Mouse (Mus musculus): ENCODE measurements around the gene Uqcrfs1. TPM values are rescaled to one million over a fixed set of nuclear protein-coding genes. Genes with fewer than 3 reads are reported as not detected.

The Uqcrfs1 gene
- polyA plus RNA-seq, 2 experiments = 85.4 to 178 TPM

- Histone ChIP-seq H3K27me3 (ENCODE audit: control insufficient read depth, insufficient read depth, low read length) (no peaks in the 10 kb centered on the region), H3K4me3 (ENCODE audit: insufficient read depth in 1 of 2, low read depth in 2 of 2, low read length in 2 of 2) (no peak overlapping the region), H3K36me3 (replicated peaks; ENCODE audit: control insufficient read depth, insufficient read depth, low read depth) (no peaks in the 10 kb centered on the region), H3K4me2 (ENCODE audit: low read depth) (no peak overlapping the region), H3K9me3 (ENCODE audit: control insufficient read depth, low read length) (no peaks in the 10 kb centered on the region), H3K27ac (no peak overlapping the region), H3K4me1 (replicated peaks; ENCODE audit: control insufficient read depth in 2 of 2, insufficient read depth in 2 of 2, low read length in 1 of 2) (no peaks in the 10 kb centered on the region), H3K9ac (replicated peaks) (no peak overlapping the region)
- DNase-seq (ENCODE audit: low read depth in 3 of 3, low spot score in 3 of 3) = no peak
- 63% methylated on average over 5 of the region's 5 CpGs for WGBS (ENCODE audit: insufficient replicate concordance)
- TF ChIP-seq EP300 (IDR thresholded peaks at IDR 0.05; ENCODE audit: low read depth) = no peak
- no peak for TF ChIP-seq CTCF (IDR thresholded peaks at IDR 0.05; ENCODE audit: low read depth)
- ATAC-seq (ENCODE audit: insufficient read depth) = no peak
These were observed 14.9 kb upstream of the Uqcrfs1 start for GRCm38 (mm10) chr13:30560052-30560451.

- no peak overlapping the region for H3K9ac ChIP-seq (replicated peaks)
- no peaks in the 10 kb centered on the region for H3K36me3 ChIP-seq (replicated peaks; ENCODE audit: control insufficient read depth, insufficient read depth, low read depth)
- no peak overlapping the region for H3K4me2 ChIP-seq (ENCODE audit: low read depth)
- no peak for ATAC-seq (ENCODE audit: insufficient read depth)
- TF ChIP-seq CTCF (IDR thresholded peaks at IDR 0.05; ENCODE audit: low read depth) (no peak), EP300 (IDR thresholded peaks at IDR 0.05; ENCODE audit: low read depth) (no peak)
- WGBS (ENCODE audit: insufficient replicate concordance) = 53% methylated on average over 2 of the region's 2 CpGs
- no peaks in the 10 kb centered on the region for H3K4me1 ChIP-seq (replicated peaks; ENCODE audit: control insufficient read depth in 2 of 2, insufficient read depth in 2 of 2, low read length in 1 of 2)
- no peak overlapping the region for H3K4me3 ChIP-seq (ENCODE audit: insufficient read depth in 1 of 2, low read depth in 2 of 2, low read length in 2 of 2)
- no peak for DNase-seq (ENCODE audit: low read depth in 3 of 3, low spot score in 3 of 3)
- no peak overlapping the region for H3K27ac ChIP-seq
- no peaks in the 10 kb centered on the region for H3K27me3 ChIP-seq (ENCODE audit: control insufficient read depth, insufficient read depth, low read length)
- no peaks in the 10 kb centered on the region for H3K9me3 ChIP-seq (ENCODE audit: control insufficient read depth, low read length)
These were observed 12.6 kb upstream of the Uqcrfs1 start for GRCm38 (mm10) chr13:30557751-30558150.

GRCm38 (mm10) chr13:30553051-30553587 is 8.0 kb upstream of the Uqcrfs1 start:
- ATAC-seq (ENCODE audit: insufficient read depth) (no peak), DNase-seq (ENCODE audit: low read depth in 3 of 3, low spot score in 3 of 3) (no peak)
- no peaks in the 10 kb centered on the region for H3K36me3 ChIP-seq (replicated peaks; ENCODE audit: control insufficient read depth, insufficient read depth, low read depth)
- H3K9me3 ChIP-seq (ENCODE audit: control insufficient read depth, low read length) = no peaks in the 10 kb centered on the region
- TF ChIP-seq EP300 (IDR thresholded peaks at IDR 0.05; ENCODE audit: low read depth) = no peak
- no peak for TF ChIP-seq CTCF (IDR thresholded peaks at IDR 0.05; ENCODE audit: low read depth)
- peaks cover 3% of the 10 kb centered on the region in 2 experiments; a peak in 2 of 4 replicates for H3K4me1 ChIP-seq (replicated peaks; ENCODE audit: control insufficient read depth in 2 of 2, insufficient read depth in 2 of 2, low read length in 1 of 2)
- 22% methylated on average over 5 of the region's 5 CpGs for WGBS (ENCODE audit: insufficient replicate concordance)
- no peak overlapping the region for H3K4me3 ChIP-seq (ENCODE audit: insufficient read depth in 1 of 2, low read depth in 2 of 2, low read length in 2 of 2)
- H3K27ac ChIP-seq = no peak overlapping the region
- H3K27me3 ChIP-seq (ENCODE audit: control insufficient read depth, insufficient read depth, low read length) = no peaks in the 10 kb centered on the region
- no peak overlapping the region for H3K9ac ChIP-seq (replicated peaks)
- H3K4me2 ChIP-seq (ENCODE audit: low read depth) = no peak overlapping the region

GRCm38 (mm10) chr13:30549339-30549738 is 4.2 kb upstream of the Uqcrfs1 start:
- H3K27me3 ChIP-seq (ENCODE audit: control insufficient read depth, insufficient read depth, low read length) = no peaks in the 10 kb centered on the region
- no peak overlapping the region for H3K27ac ChIP-seq
- no peak for TF ChIP-seq CTCF (IDR thresholded peaks at IDR 0.05; ENCODE audit: low read depth)
- no peak for TF ChIP-seq EP300 (IDR thresholded peaks at IDR 0.05; ENCODE audit: low read depth)
- DNase-seq (ENCODE audit: low read depth in 3 of 3, low spot score in 3 of 3) (no peak), ATAC-seq (ENCODE audit: insufficient read depth) (no peak)
- WGBS (ENCODE audit: insufficient replicate concordance) = 63% methylated on average over 5 of the region's 5 CpGs
- H3K9ac ChIP-seq (replicated peaks) = no peak overlapping the region
- H3K4me1 ChIP-seq (replicated peaks; ENCODE audit: control insufficient read depth in 2 of 2, insufficient read depth in 2 of 2, low read length in 1 of 2) = peaks cover 6 to 7% of the 10 kb centered on the region in 2 experiments
- no peaks in the 10 kb centered on the region for H3K36me3 ChIP-seq (replicated peaks; ENCODE audit: control insufficient read depth, insufficient read depth, low read depth)
- no peak overlapping the region for H3K4me3 ChIP-seq (ENCODE audit: insufficient read depth in 1 of 2, low read depth in 2 of 2, low read length in 2 of 2)
- H3K4me2 ChIP-seq (ENCODE audit: low read depth) = no peak overlapping the region
- no peaks in the 10 kb centered on the region for H3K9me3 ChIP-seq (ENCODE audit: control insufficient read depth, low read length)

- H3K4me1 ChIP-seq (replicated peaks; ENCODE audit: control insufficient read depth in 2 of 2, insufficient read depth in 2 of 2, low read length in 1 of 2) = peaks cover 9 to 12% of the 10 kb centered on the region in 2 experiments
- 0% methylated on average over 2 of the region's 2 CpGs for WGBS (ENCODE audit: insufficient replicate concordance)
- no peak overlapping the region for H3K4me2 ChIP-seq (ENCODE audit: low read depth)
- no peaks in the 10 kb centered on the region for H3K27me3 ChIP-seq (ENCODE audit: control insufficient read depth, insufficient read depth, low read length)
- H3K4me3 ChIP-seq (ENCODE audit: insufficient read depth in 1 of 2, low read depth in 2 of 2, low read length in 2 of 2) = no peak overlapping the region
- ATAC-seq (ENCODE audit: insufficient read depth) (peak; percentile 22; the same call in 1 of the 2 replicates), DNase-seq (ENCODE audit: low read depth in 3 of 3, low spot score in 3 of 3) (peak; percentile 70 to 75 (median 75))
- H3K9me3 ChIP-seq (ENCODE audit: control insufficient read depth, low read length) = no peaks in the 10 kb centered on the region
- TF ChIP-seq CTCF (IDR thresholded peaks at IDR 0.05; ENCODE audit: low read depth) (peak; percentile 98), EP300 (IDR thresholded peaks at IDR 0.05; ENCODE audit: low read depth) (no peak)
- no peak overlapping the region for H3K27ac ChIP-seq
- no peaks in the 10 kb centered on the region for H3K36me3 ChIP-seq (replicated peaks; ENCODE audit: control insufficient read depth, insufficient read depth, low read depth)
- no peak overlapping the region for H3K9ac ChIP-seq (replicated peaks)
These were observed 3.7 kb upstream of the Uqcrfs1 start for GRCm38 (mm10) chr13:30548835-30549234.

Measured in liver, embryonic 14.5 days (tissue).